Mouse (Mus musculus) forebrain, embryonic 12.5 days (tissue): ENCODE data around the gene Hacd3. TPM values are rescaled to one million over a fixed set of nuclear protein-coding genes. Genes with fewer than 3 reads are reported as not detected.

Experiments used
- ATAC-seq: fragments of 200-750 bp; cut with Nextera tagmentation; 2 replicates; pipeline ENCODE4 v1.8.0; 2017; ENCODE audit warnings: moderate TSS enrichment; ENCODE audit not compliant: low FRiP score
- H3K27ac ChIP-seq: fragments of 300-500 bp; sonication (generic); 2 replicates; pipeline ENCODE4 v1.5.1; 2016; ENCODE audit warnings: mild to moderate bottlenecking
- H3K27me3 ChIP-seq: fragments of 300-500 bp; sonication (generic); 2 replicates; pipeline ENCODE4 v1.6.1; 2016; ENCODE audit warnings: mild to moderate bottlenecking
- H3K36me3 ChIP-seq: fragments of 300-500 bp; sonication (generic); replicated peaks from 2 replicates; pipeline ENCODE4 v1.6.1; 2016; ENCODE audit warnings: mild to moderate bottlenecking
- H3K4me1 ChIP-seq: fragments of 300-500 bp; sonication (generic); 2 replicates; pipeline ENCODE4 v1.6.1; 2016
- H3K4me2 ChIP-seq: fragments of 300-500 bp; sonication (generic); 2 replicates; pipeline ENCODE4 v1.6.1; 2016; ENCODE audit warnings: mild to moderate bottlenecking, moderate library complexity
- H3K4me3 ChIP-seq: fragments of 300-500 bp; sonication (generic); replicated peaks from 2 replicates; pipeline ENCODE4 v1.5.1; 2016; ENCODE audit warnings: mild to moderate bottlenecking
- H3K9ac ChIP-seq: fragments of 300-500 bp; sonication (generic); 2 replicates; pipeline ENCODE4 v1.6.1; 2016; ENCODE audit warnings: mild to moderate bottlenecking
- H3K9me3 ChIP-seq: fragments of 300-500 bp; sonication (generic); 2 replicates; pipeline ENCODE4 v1.6.1; 2016
- WGBS: fragments of 180-500 bp; shearing (Covaris S2); methylation state at CpG from one replicate; pipeline ENCODE4 v1.1.7; 2016; 5-methylcytosine and 5-hydroxymethylcytosine counted together
- polyA plus RNA-seq: library from polyadenylated mRNA; unstranded; fragments of >200 nt; fragmentation: Nextera tagmentation; extraction: Ambion mirVana; gene quantifications from 2 replicates; pipeline ENCODE4 v1.2.1, GENCODE M21; 2016

The Hacd3 gene
- polyA plus RNA-seq, 1 experiment from 2014 or later: 138 TPM

GRCm38 (mm10) chr9:65028313-65028712 is 6.8 kb upstream of the Hacd3 start:
- H3K27ac ChIP-seq: no peak overlapping the region
- no peaks in the 10 kb centered on the region for H3K9me3 ChIP-seq
- no peak overlapping the region for H3K4me2 ChIP-seq
- H3K4me3 ChIP-seq: no peak overlapping the region
- H3K4me1 ChIP-seq: peaks cover 5% of the 10 kb centered on the region
- no peaks in the 10 kb centered on the region for H3K36me3 ChIP-seq
- WGBS: 87% methylated on average over 5 of the region's 5 CpGs
- no peak overlapping the region for H3K9ac ChIP-seq
- peaks cover 11% of the 10 kb centered on the region for H3K27me3 ChIP-seq
- no peak for ATAC-seq

DNA sequence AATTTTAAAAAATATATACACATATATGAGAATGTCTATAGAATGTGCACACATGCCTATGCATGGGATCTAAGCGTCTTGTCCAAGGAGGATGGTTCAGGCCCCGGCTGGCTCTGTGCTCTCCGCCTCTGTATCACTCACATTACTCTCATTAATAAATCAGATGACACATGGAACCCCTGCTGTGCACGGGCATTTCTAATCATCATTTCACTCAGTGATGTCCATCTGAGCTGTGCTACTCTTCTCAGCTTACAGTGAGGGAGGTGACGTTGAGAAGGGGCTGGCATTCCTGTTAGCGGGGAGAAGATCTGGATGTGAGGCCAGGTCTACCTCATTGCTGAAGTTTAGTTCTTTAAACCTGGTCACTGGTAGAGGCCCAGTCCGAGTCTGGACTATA is 5.7 kb upstream of the Hacd3 start:
- peaks cover 18% of the 10 kb centered on the region for H3K27me3 ChIP-seq
- peaks cover 6% of the 10 kb centered on the region for H3K4me1 ChIP-seq
- H3K9me3 ChIP-seq: no peaks in the 10 kb centered on the region
- 86% methylated on average over 7 of the region's 7 CpGs for WGBS
- H3K4me3 ChIP-seq: no peak overlapping the region
- no peak for ATAC-seq
- no peak overlapping the region for H3K4me2 ChIP-seq
- H3K36me3 ChIP-seq: no peaks in the 10 kb centered on the region
- no peak overlapping the region for H3K27ac ChIP-seq
- H3K9ac ChIP-seq: no peak overlapping the region

- no peak for ATAC-seq
- Histone ChIP-seq H3K27me3 (peaks cover 18% of the 10 kb centered on the region), H3K27ac (no peak overlapping the region), H3K36me3 (no peaks in the 10 kb centered on the region), H3K4me1 (peaks cover 34% of the 10 kb centered on the region), H3K9ac (no peak overlapping the region), H3K4me2 (no peak overlapping the region), H3K4me3 (no peak overlapping the region), H3K9me3 (no peaks in the 10 kb centered on the region)
- WGBS: 91% methylated on average over 3 of the region's 3 CpGs
Observed at GRCm38 (mm10) chr9:65023447-65023846, 2.0 kb upstream of the Hacd3 start.

DNA sequence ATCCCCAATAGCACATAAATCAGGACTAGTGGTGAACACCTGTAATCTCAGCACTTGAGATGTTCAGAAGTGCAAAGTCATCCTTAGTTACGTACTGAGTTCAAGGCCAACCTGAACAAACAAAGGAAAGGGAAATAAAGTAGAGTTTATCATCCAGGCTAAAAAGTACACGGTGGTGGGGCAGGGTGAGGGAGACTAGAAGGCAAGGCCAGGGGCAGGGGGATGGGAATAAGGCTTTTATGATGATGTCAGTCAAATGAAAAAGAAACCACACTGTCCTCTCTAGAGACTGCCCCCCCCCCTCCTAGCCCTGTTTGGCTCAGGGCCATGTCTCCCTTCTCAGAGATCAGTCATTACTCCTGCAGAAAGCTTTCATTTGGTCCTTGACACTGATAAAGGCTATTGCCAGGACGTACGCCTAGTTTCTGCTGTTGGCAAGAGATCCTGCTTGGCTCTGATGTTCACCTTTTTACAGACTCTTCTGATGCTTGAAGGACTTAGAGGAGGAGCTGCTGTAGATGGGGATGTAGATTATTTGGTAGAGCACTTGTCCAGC is 1.2 kb upstream of the Hacd3 start:
- Histone ChIP-seq H3K36me3 (no peaks in the 10 kb centered on the region), H3K4me3 (no peak overlapping the region), H3K4me2 (no peak overlapping the region), H3K27ac (no peak overlapping the region), H3K4me1 (peaks cover 39% of the 10 kb centered on the region), H3K9me3 (no peaks in the 10 kb centered on the region), H3K27me3 (peaks cover 18% of the 10 kb centered on the region), H3K9ac (no peak overlapping the region)
- 77% methylated on average over 4 of the region's 4 CpGs for WGBS
- ATAC-seq: no peak

- peaks cover 18% of the 10 kb centered on the region for H3K27me3 ChIP-seq
Observed at GRCm38 (mm10) chr9:65021887-65022579, 540 bp upstream of the Hacd3 start.

GRCm38 (mm10) chr9:65020128-65020527 is 1.4 kb downstream of the Hacd3 start:
- H3K4me3 ChIP-seq: peak overlapping the region; percentile 97
- no peaks in the 10 kb centered on the region for H3K36me3 ChIP-seq
- H3K9ac ChIP-seq: 0 out of 2 replicates have a peak overlapping the region, but pooled peaks have one; percentile 98
- no peak for ATAC-seq
- 78% methylated on average over 4 of the region's 4 CpGs for WGBS
- H3K27ac ChIP-seq: no peak overlapping the region
- H3K9me3 ChIP-seq: no peaks in the 10 kb centered on the region
- peaks cover 64% of the 10 kb centered on the region for H3K4me1 ChIP-seq
- peaks cover 14% of the 10 kb centered on the region for H3K27me3 ChIP-seq
- H3K4me2 ChIP-seq: peak overlapping the region; percentile 86

More at GRCm38 (mm10) chr9:65021887-65022579, 540 bp upstream of the Hacd3 start:
- 19% methylated on average over 9 of the region's 9 CpGs for WGBS
- Histone ChIP-seq H3K36me3 (no peaks in the 10 kb centered on the region), H3K9ac (peak overlapping the region; percentile 98), H3K9me3 (no peaks in the 10 kb centered on the region), H3K4me2 (peak overlapping the region; percentile 86), H3K4me3 (peak overlapping the region; percentile 97), H3K4me1 (peaks cover 45% of the 10 kb centered on the region), H3K27ac (peak overlapping the region; percentile 90)
- ATAC-seq: no peak; the same call in 1 of the 2 replicates

- 65% methylated on average over 3 of the region's 3 CpGs for WGBS
- peaks cover 14% of the 10 kb centered on the region for H3K27me3 ChIP-seq
- no peak overlapping the region for H3K4me3 ChIP-seq
- no peak for ATAC-seq
- peak overlapping the region; percentile 30; the same call in 1 of the 2 replicates for H3K9ac ChIP-seq
- H3K36me3 ChIP-seq: no peaks in the 10 kb centered on the region
- no peak overlapping the region for H3K27ac ChIP-seq
- no peaks in the 10 kb centered on the region for H3K9me3 ChIP-seq
- 0 out of 2 replicates have a peak overlapping the region, but pooled peaks have one; percentile 86 for H3K4me2 ChIP-seq
- peaks cover 64% of the 10 kb centered on the region for H3K4me1 ChIP-seq
Observed at GRCm38 (mm10) chr9:65019146-65019545, 2.3 kb downstream of the Hacd3 start.

DNA sequence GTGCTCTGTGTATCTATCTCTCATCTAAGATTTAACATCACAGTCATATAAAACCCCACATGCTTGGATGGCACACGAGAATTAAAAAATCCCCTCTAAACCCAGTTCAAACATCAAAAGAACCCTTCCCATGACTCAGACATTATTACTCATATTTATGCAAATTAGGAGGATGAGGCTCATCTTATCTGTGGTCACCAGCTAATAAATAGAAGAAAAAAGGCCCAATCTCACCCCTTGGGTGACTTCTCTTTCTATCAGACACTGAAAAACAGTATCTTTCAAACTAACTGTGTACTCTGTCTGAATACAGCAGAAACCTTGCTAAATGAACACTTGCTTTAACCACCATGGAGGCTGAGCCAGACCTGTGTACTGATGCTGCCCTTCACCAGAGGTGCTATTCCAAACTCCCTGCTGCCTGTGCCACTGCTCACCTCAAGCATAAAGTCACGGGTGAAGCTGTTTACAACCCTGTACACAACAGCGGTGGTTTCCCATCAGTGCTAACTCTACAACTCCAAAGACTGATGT is 2.8 kb downstream of the Hacd3 start:
- no peak overlapping the region; the same call in 1 of the 2 replicates for H3K9ac ChIP-seq
- no peaks in the 10 kb centered on the region for H3K36me3 ChIP-seq
- ATAC-seq: no peak
- 82% methylated on average over 3 of the region's 3 CpGs for WGBS
- no peaks in the 10 kb centered on the region for H3K9me3 ChIP-seq
- peaks cover 10% of the 10 kb centered on the region for H3K27me3 ChIP-seq
- H3K4me3 ChIP-seq: no peak overlapping the region
- 0 out of 2 replicates have a peak overlapping the region, but pooled peaks have one; percentile 1 for H3K4me2 ChIP-seq
- H3K27ac ChIP-seq: no peak overlapping the region
- peaks cover 64% of the 10 kb centered on the region for H3K4me1 ChIP-seq

- no peak overlapping the region for H3K9ac ChIP-seq
- ATAC-seq: no peak
- H3K27ac ChIP-seq: no peak overlapping the region
- peaks cover 3% of the 10 kb centered on the region; the same call in 1 of the 2 replicates for H3K27me3 ChIP-seq
- no peaks in the 10 kb centered on the region for H3K36me3 ChIP-seq
- H3K4me2 ChIP-seq: no peak overlapping the region
- H3K4me3 ChIP-seq: no peak overlapping the region
- no peaks in the 10 kb centered on the region for H3K9me3 ChIP-seq
- H3K4me1 ChIP-seq: peaks cover 64% of the 10 kb centered on the region
- 88% methylated on average over 4 of the region's 4 CpGs for WGBS
Observed at GRCm38 (mm10) chr9:65017896-65018295, 3.6 kb downstream of the Hacd3 start.

- no peak overlapping the region for H3K4me2 ChIP-seq
- no peaks in the 10 kb centered on the region for H3K27me3 ChIP-seq
- 83% methylated on average over 16 of the region's 16 CpGs for WGBS
- 0 out of 2 replicates have a peak overlapping the region, but pooled peaks have one; percentile 17 for H3K9ac ChIP-seq
- peak overlapping the region; percentile 27; the same call in 1 of the 2 replicates for H3K27ac ChIP-seq
- no peaks in the 10 kb centered on the region for H3K9me3 ChIP-seq
- no peaks in the 10 kb centered on the region for H3K36me3 ChIP-seq
- no peak for ATAC-seq
- no peak overlapping the region; the same call in 1 of the 2 replicates for H3K4me3 ChIP-seq
- peaks cover 58% of the 10 kb centered on the region for H3K4me1 ChIP-seq
Observed at GRCm38 (mm10) chr9:65016978-65017827, 4.3 kb downstream of the Hacd3 start.

- peak overlapping the region; percentile 27; the same call in 1 of the 2 replicates for H3K27ac ChIP-seq
- no peak overlapping the region for H3K4me2 ChIP-seq
- no peak for ATAC-seq
- H3K27me3 ChIP-seq: no peaks in the 10 kb centered on the region
- no peaks in the 10 kb centered on the region for H3K9me3 ChIP-seq
- no peak overlapping the region; the same call in 1 of the 2 replicates for H3K4me3 ChIP-seq
- WGBS: 82% methylated on average over 4 of the region's 4 CpGs
- H3K36me3 ChIP-seq: no peaks in the 10 kb centered on the region
- 0 out of 2 replicates have a peak overlapping the region, but pooled peaks have one; percentile 17 for H3K9ac ChIP-seq
- peaks cover 53% of the 10 kb centered on the region for H3K4me1 ChIP-seq
Observed at GRCm38 (mm10) chr9:65016241-65016977, 5.1 kb downstream of the Hacd3 start.
